Mouse (Mus musculus): Measurements from ENCODE around the gene Gm20696. TPM values are rescaled to one million over a fixed set of nuclear protein-coding genes. Genes with fewer than 3 reads are reported as not detected.

Gm20696 gene
- polyA plus RNA-seq, 1 experiment from 2014 or later: 2.3 TPM

DNA sequence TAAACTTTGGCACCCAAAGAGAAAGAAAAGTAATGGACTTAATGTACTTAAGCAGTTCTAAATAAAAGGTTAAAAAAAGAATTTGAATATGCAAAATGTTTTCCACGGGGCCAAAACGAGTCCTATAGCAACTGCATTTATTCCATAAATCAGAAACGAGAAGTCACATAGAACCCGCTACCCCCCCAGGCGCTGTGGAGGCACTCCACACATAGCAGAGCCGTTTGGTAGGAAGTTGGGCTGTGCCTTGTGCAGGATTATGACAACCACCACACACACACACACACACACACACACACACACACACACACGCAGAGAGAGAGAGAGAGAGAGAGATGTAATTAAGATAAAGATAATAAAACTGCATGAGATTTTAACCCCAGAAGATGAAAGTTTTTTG lies 46.1 kb downstream of the Gm20696 start:
- WGBS: 70% methylated on average over 7 of the region's 7 CpGs
- Histone ChIP-seq H3K27me3 (replicated peaks) (peaks cover 5% of the 10 kb centered on the region; the same call in 1 of the 2 replicates), H3K9ac (replicated peaks) (no peak overlapping the region), H3K4me3 (replicated peaks) (no peak overlapping the region), H3K4me2 (no peak overlapping the region), H3K27ac (replicated peaks) (no peak overlapping the region), H3K36me3 (no peaks in the 10 kb centered on the region), H3K4me1 (peaks cover 8% of the 10 kb centered on the region), H3K9me3 (replicated peaks) (no peaks in the 10 kb centered on the region)
- ATAC-seq (ENCODE audit: low FRiP score): no peak

DNA sequence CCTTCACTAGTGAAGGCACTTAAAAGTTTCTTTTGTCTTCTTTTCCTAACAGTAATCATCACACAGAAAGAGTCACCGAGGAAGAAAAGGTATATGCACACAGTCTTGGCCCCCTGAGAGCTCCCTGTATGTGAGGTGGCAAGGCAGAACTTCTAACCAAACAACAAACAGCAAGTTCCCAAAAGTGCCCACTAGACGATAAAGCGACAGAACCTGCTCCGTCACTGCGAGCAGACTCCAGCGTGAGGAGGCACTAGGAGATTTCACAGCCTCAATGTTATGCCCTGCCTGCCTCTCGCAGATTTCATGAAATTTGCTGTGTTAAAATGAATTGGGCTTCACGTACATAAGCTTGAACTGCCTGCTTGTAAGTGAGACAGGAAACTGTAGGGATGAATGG lies 46.6 kb downstream of the Gm20696 start:
- no peak overlapping the region for H3K27ac ChIP-seq (replicated peaks)
- H3K9me3 ChIP-seq (replicated peaks): no peaks in the 10 kb centered on the region
- WGBS: 68% methylated on average over 8 of the region's 8 CpGs
- H3K4me2 ChIP-seq: no peak overlapping the region
- H3K36me3 ChIP-seq: no peaks in the 10 kb centered on the region
- peaks cover 5% of the 10 kb centered on the region; the same call in 1 of the 2 replicates for H3K27me3 ChIP-seq (replicated peaks)
- peaks cover 13% of the 10 kb centered on the region for H3K4me1 ChIP-seq
- H3K4me3 ChIP-seq (replicated peaks): no peak overlapping the region
- no peak overlapping the region for H3K9ac ChIP-seq (replicated peaks)
- ATAC-seq (ENCODE audit: low FRiP score): no peak

DNA sequence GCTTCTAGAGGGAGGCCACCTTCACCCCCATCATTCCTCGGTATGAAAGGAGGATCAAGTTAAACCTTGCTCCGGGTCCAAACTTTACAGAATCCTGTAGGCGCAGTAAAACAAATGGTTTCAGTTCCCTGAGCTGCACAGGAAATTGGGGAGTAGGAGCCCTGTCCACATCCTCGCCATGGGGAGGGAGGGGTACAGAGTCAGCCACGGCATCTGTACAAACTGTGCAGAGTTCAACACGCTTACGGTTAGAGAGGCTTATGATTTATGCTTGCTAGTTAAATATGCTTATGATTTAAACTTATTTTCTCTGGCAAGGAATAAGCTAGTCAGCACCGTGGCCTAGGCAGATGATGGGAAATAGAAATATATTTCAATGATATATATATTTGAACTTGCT lies 47.1 kb downstream of the Gm20696 start:
- Histone ChIP-seq H3K27ac (replicated peaks) (no peak overlapping the region), H3K4me2 (no peak overlapping the region), H3K9me3 (replicated peaks) (no peaks in the 10 kb centered on the region), H3K4me1 (peaks cover 17% of the 10 kb centered on the region), H3K27me3 (replicated peaks) (peaks cover 5% of the 10 kb centered on the region; the same call in 1 of the 2 replicates), H3K36me3 (no peaks in the 10 kb centered on the region), H3K9ac (replicated peaks) (no peak overlapping the region), H3K4me3 (replicated peaks) (no peak overlapping the region)
- 70% methylated on average over 8 of the region's 8 CpGs for WGBS
- no peak for ATAC-seq (ENCODE audit: low FRiP score)

DNA sequence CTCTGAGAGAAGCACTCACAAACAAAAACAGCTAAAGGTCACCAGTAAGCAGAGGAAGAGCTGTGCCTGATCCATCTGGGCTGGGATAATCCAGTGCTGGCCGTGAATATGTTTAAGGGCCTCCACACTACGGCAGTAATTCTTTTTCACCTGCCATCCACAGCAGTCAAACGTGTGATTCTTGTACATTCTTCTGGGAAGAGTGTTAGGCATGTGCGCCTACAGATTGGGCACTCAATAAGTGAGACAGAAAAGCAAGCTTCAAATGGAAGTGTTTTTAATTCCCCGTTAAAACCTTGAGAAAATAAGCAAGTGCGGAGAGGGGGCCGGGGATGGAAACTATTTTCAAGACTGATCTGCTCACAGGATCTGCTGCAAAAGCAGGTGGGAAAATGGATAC lies 48.7 kb downstream of the Gm20696 start:
- Histone ChIP-seq H3K27me3 (replicated peaks) (peaks cover 9% of the 10 kb centered on the region; the same call in 1 of the 2 replicates), H3K4me1 (peaks cover 11% of the 10 kb centered on the region), H3K27ac (replicated peaks) (no peak overlapping the region), H3K9me3 (replicated peaks) (no peaks in the 10 kb centered on the region), H3K4me3 (replicated peaks) (no peak overlapping the region), H3K36me3 (no peaks in the 10 kb centered on the region), H3K4me2 (no peak overlapping the region), H3K9ac (replicated peaks) (no peak overlapping the region)
- 65% methylated on average over 7 of the region's 7 CpGs for WGBS
- no peak for ATAC-seq (ENCODE audit: low FRiP score)

DNA sequence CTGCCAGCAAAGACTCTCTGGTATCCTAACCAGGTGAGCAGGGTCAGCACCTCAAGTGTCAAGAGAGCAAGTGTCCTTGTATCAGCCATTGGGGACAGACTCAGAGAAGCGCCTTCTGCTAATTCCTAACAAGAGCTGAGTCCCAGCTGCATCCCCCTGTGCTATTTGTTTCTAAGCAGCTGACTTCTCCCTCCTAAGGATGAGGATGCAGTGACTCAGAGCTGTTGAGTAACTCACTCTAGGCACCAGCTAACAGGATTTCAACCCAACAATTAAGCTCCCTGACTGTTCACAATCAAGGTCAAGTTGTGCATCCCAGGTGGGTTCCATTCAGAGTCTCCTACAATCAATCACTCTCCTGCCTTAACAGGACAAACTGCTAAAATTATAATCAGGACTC lies 49.2 kb downstream of the Gm20696 start:
- Histone ChIP-seq H3K4me3 (replicated peaks) (no peak overlapping the region), H3K27me3 (replicated peaks) (peaks cover 9% of the 10 kb centered on the region; the same call in 1 of the 2 replicates), H3K4me2 (no peak overlapping the region), H3K36me3 (no peaks in the 10 kb centered on the region), H3K9ac (replicated peaks) (no peak overlapping the region), H3K9me3 (replicated peaks) (no peaks in the 10 kb centered on the region), H3K4me1 (peaks cover 11% of the 10 kb centered on the region), H3K27ac (replicated peaks) (no peak overlapping the region)
- no peak for ATAC-seq (ENCODE audit: low FRiP score)
- WGBS: 88% methylated on average over 1 of the region's 1 CpGs

DNA sequence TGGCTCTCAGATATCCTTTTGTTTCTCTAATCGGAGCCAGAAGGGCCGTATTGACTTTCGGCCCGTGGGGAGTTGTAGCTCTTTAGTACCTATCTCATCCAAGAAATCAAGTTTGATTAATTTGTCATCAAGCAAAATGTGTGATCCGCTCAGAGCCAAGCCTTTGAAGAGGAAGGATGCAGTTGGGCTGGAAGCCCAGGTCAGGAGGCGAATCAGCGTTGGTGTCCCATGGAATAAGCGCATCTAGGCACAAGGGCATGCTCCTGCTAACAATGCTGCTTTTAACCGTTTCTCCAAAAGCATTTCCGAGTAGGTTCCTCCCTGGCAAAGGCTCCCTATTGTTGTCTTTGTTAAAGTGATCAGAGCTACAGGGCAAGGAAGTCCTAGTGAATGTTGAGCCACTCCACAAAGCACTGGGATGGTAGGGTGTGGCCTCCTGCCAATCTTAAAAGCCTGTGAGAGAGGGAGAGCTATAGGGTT lies 51.3 kb downstream of the Gm20696 start:
- no peak overlapping the region for H3K4me3 ChIP-seq (replicated peaks)
- H3K9ac ChIP-seq (replicated peaks): no peak overlapping the region
- no peak for ATAC-seq (ENCODE audit: low FRiP score)
- no peaks in the 10 kb centered on the region for H3K9me3 ChIP-seq (replicated peaks)
- H3K27me3 ChIP-seq (replicated peaks): peaks cover 12% of the 10 kb centered on the region; the same call in 1 of the 2 replicates
- H3K4me1 ChIP-seq: peaks cover 17% of the 10 kb centered on the region
- peak overlapping the region; percentile 33 for H3K4me2 ChIP-seq
- 12% methylated on average over 10 of the region's 10 CpGs for WGBS
- no peaks in the 10 kb centered on the region for H3K36me3 ChIP-seq
- no peak overlapping the region for H3K27ac ChIP-seq (replicated peaks)

DNA sequence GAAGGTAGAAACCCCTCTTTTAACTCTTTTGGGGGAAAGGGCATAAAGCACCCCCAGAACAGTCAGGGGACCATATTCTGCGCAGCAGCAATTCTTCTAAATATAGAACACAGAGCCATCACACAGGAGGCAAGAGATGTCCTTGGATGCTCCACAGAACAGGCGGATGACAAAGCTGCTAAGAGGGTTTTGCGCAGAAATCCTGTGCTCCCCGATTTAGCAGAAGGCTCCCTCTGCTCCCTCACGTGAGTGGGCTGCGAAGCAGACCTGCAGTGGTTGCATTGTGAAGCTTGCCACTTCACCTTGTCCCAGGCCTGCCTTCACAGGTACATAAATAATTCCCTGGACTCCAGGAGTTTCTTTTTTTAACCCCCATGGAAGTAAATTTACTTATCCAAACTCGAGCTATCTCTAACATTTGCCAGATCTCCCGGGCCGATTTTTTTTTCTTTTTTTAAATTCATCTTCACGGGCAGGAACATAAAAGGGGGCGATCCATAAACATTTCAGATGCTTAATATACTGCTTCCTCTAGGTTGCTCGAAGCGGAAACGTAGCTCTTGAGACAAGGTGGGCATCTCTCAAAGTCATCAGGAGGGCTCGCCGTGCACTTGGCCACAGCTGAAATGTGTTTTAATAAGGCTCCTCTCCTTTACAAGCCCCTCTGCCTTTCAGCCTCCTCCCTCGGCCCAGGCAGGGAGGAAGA lies 51.9 kb downstream of the Gm20696 start:
- no peak overlapping the region for H3K4me3 ChIP-seq (replicated peaks)
- ATAC-seq (ENCODE audit: low FRiP score): no peak
- H3K4me2 ChIP-seq: peak overlapping the region; percentile 33
- H3K27ac ChIP-seq (replicated peaks): no peak overlapping the region
- H3K4me1 ChIP-seq: peaks cover 17% of the 10 kb centered on the region
- H3K9me3 ChIP-seq (replicated peaks): no peaks in the 10 kb centered on the region
- no peak overlapping the region for H3K9ac ChIP-seq (replicated peaks)
- H3K27me3 ChIP-seq (replicated peaks): peaks cover 9% of the 10 kb centered on the region; the same call in 1 of the 2 replicates
- no peaks in the 10 kb centered on the region for H3K36me3 ChIP-seq
- 44% methylated on average over 17 of the region's 17 CpGs for WGBS

DNA sequence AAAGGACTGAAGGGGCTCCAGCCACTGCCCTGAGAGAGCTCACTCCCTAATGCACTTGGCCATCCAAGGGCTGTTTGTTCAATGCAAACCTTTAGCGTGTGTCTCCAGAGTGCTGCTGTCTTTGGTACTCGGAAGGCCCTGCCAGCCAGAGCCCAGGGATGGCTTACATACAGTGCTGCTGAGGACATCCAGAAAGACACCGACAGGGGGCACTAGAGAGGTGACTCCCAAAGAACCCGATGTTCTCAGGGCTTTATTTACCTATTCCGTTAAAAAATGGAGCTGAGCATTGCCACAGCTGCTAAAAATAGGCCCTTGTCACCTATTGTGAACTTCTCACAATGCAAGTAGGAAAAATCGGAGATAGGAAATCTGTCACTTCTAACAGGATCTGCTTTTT lies 54.7 kb downstream of the Gm20696 start:
- Histone ChIP-seq H3K9me3 (replicated peaks) (no peaks in the 10 kb centered on the region), H3K4me2 (no peak overlapping the region), H3K4me3 (replicated peaks) (no peak overlapping the region), H3K36me3 (no peaks in the 10 kb centered on the region), H3K4me1 (peaks cover 17% of the 10 kb centered on the region), H3K27ac (replicated peaks) (no peak overlapping the region), H3K27me3 (replicated peaks) (0 out of 2 replicates have a peak, but pooled peaks cover 11% of the 10 kb centered on the region), H3K9ac (replicated peaks) (no peak overlapping the region)
- no peak for ATAC-seq (ENCODE audit: low FRiP score)
- WGBS: 64% methylated on average over 6 of the region's 6 CpGs

DNA sequence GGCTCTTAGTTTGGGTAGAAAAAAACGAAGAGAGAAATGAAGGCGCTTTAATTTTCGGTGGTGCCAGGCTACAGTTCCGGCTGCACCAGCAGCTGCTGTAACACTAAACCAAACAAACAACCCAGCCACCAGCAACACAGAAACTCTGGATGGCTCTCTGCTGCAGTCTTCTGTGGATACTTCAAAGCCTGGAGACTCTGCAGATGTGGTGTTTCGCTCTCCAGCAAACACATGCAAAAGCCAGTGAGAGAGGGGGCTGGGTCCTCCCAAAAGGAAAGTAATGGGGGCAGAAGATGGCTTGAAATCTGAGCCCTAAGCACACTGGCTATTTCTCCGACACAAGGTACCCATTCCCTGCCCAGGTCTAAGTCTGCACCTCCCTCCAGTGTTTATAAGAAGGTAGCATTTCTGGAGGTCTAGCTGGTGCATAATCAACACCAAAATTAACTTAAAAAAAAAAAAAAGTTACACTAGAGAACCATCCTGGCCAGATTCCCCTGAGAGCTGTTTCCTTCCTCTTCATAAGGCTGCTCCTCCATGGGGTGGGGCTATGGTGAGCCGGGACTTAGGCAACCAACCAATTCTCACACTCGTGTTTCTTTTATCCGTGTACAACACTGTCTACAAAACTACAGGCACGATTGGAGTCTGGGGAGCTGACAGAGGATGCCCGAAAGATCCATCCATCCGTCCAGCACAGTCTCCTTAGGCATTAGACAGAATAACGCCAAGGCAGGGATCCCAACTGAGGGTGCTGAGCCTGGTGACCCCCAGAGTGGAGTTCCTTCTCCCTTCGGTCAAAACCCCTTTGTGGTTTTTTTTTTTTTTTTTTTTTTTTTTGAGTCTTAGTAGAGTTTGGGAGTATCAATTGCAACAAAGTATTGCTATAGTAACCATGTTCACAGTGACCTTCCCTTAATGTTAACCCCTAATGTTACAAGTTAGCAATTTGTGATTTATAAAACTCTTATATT lies 55.9 kb downstream of the Gm20696 start:
- no peak for ATAC-seq (ENCODE audit: low FRiP score)
- WGBS: 50% methylated on average over 14 of the region's 14 CpGs
- Histone ChIP-seq H3K9me3 (replicated peaks) (no peaks in the 10 kb centered on the region), H3K9ac (replicated peaks) (no peak overlapping the region), H3K4me3 (replicated peaks) (no peak overlapping the region), H3K27ac (replicated peaks) (no peak overlapping the region), H3K4me1 (peaks cover 17% of the 10 kb centered on the region), H3K27me3 (replicated peaks) (0 out of 2 replicates have a peak, but pooled peaks cover 11% of the 10 kb centered on the region), H3K36me3 (no peaks in the 10 kb centered on the region), H3K4me2 (peak overlapping the region; percentile 6; the same call in 1 of the 2 replicates)

DNA sequence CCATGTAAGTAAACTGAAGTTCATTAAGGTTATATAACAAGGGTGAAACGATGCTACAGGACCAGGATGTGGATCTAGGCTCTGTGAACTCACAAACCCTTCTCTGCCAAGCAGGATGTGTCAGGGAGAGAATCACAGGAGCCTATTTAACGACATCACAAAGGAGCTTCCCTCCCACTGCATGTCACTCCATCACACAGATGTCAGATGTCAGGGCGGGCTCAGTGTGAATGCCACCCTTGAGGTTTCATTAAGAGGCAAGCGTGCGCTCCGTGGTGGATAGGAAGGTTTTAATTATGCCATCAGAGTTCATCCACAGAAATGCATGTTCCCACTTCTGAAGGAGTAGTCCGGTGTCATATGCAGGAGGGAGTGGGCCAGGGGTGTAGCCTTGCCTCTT lies 60.5 kb downstream of the Gm20696 start:
- ATAC-seq (ENCODE audit: low FRiP score): no peak
- Histone ChIP-seq H3K9me3 (replicated peaks) (no peaks in the 10 kb centered on the region), H3K4me1 (peaks cover 6% of the 10 kb centered on the region; the same call in 1 of the 2 replicates), H3K9ac (replicated peaks) (no peak overlapping the region), H3K27me3 (replicated peaks) (0 out of 2 replicates have a peak, but pooled peaks cover 13% of the 10 kb centered on the region), H3K27ac (replicated peaks) (no peak overlapping the region), H3K4me3 (replicated peaks) (no peak overlapping the region), H3K36me3 (no peaks in the 10 kb centered on the region), H3K4me2 (no peak overlapping the region)
- WGBS: 39% methylated on average over 7 of the region's 7 CpGs

DNA sequence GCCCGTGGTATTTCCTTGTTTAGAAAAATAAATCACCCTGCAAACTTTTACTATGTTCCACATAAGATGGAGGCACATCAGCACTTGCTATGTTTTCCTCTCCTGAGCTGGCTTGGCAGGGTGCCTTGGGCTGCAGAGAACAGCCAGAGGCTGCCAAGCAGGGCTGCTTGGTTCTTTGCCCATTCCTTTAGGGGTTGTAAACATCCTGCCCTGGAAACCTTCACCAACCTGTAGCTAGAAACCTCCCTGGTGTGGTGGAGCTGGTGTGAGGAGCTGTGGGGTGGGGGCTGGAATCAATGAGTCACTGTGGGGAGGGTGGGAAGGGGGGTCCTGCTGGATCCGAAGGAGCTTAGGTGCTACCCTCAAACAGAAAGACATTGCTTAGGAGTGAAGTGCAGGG lies 61.8 kb downstream of the Gm20696 start:
- WGBS: 45% methylated on average over 2 of the region's 2 CpGs
- Histone ChIP-seq H3K9ac (replicated peaks) (no peak overlapping the region), H3K9me3 (replicated peaks) (no peaks in the 10 kb centered on the region), H3K4me1 (peaks cover 8% of the 10 kb centered on the region), H3K4me3 (replicated peaks) (no peak overlapping the region), H3K27ac (replicated peaks) (no peak overlapping the region), H3K27me3 (replicated peaks) (0 out of 2 replicates have a peak, but pooled peaks cover 14% of the 10 kb centered on the region), H3K4me2 (no peak overlapping the region), H3K36me3 (no peaks in the 10 kb centered on the region)
- ATAC-seq (ENCODE audit: low FRiP score): no peak

Data from neural tube, embryonic 15.5 days (tissue).